Mouse (Mus musculus) heart, postnatal 25 days (tissue): ENCODE measurements at regions not wholly inside any gene's neighbourhood (a gene's known extent, or its start where the extent isn't known, plus 50 kb on each side); places are given as distances from the start of the nearest gene placed in this dataset.
A peak's percentile ranks its signal among the peaks of the same experiment; 100 is the strongest.
"Not testable (repeated sequence)": the region's sequence is repeated elsewhere in the genome, so short reads cannot be mapped to it uniquely, and the experiment has no call there.

Experiments used
- DNase-seq: peaks from one replicate; pipeline ENCODE4 v3.0.0; 2022; ENCODE audit warnings: low spot score
- intact Hi-C: fragments of 180-260 bp; cut with DNase I; formaldehyde crosslinking; loops from one replicate; pipeline ENCODE4 v1.15.1; 2025

DNA sequence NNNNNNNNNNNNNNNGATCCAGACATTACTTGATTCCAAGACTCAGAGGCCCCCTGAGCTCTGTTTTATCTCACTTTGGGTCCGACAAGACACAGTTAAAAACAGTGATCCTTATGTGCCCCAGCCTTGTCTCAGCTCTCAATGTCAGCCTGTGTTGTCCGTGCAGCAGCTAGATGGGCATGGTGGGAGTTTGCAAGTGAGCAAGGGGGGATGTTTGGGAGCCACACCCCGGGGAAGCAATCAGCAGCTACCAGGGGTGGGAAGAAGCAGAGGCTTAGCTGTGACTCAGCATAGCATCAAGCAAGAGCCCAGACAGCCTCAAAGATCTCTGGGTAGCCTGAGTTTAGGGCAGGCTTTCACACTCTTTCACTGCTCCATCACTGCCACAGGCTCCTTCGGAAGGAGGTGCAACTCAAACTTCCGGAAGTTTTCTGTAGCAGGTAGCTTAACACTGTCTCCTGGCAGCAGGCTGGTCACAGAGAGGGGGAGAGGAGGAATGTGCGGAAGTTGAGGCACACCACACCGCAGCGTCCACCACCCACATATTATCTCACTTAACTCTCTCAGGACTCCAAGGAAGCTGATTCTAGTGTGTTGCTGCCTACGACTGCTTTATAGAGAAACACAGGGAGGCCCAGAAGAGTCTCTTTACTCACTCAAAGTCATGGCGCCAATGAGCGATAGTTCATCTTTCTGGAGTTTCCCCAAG lies 80.2 kb upstream of the Defb33 start:
- intact Hi-C loops, DNase-seq: not testable (repeated sequence)

DNA sequence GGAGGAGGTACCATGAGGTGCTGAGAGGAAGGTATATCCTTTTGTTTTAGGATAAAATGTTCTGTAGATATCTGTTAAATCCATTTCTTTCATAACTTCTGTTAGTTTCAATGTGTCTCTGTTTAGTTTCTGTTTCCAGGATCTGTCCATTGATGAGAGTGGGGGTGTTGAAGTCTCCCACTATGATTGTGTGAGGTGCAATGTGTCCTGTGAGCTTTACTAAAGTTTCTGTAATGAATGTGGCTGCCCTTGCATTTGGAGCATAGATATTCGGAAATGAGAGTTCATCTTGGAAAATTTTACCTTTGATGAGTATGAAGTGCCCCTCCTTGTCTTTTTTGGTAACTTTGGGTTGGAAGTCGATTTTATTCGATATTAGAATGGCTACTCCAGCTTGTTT lies 79.0 kb upstream of the Defb33 start:
- DNase-seq, intact Hi-C loops: not testable (repeated sequence)

DNA sequence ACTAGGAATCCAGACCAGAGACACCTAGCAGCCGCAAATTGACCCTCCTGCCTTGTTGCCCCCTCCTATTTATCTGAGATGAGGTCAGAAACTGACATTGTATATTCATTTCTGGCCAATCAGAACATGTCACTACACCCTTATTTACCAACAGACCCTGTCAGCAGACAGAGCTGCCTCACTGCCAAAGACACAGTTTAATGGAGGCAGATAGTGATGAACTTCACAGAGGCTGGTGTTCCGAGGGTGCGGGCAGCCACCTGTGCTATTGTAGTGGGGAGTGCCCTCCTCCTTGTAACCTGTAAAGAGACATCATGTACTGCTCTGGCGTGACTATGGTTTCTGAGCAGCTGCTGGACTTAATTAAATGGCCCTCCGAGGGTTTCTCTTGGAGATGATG lies 70.0 kb upstream of the Defb33 start:
- intact Hi-C loops: not testable (repeated sequence)
- DNase-seq: peak; percentile 57

DNA sequence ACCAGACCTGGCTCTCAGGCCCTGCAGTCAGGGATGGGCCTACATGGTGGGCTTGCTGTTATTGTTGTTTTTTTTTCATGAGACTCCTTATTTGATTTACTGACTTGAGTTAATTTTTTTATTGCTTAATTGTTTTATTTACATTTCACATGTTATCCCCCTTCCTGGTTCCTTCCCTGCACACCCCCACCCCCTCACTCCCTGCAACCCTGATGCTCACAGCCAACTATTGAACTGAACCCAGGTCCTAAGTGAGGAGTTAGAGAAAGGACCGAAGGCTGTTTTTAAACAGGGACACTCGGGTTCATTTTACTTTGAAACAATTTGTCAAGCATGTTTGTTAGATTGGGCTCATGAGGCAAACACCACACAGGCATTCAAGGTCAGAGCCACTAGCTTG lies 69.2 kb upstream of the Defb33 start:
- intact Hi-C loops, DNase-seq: not testable (repeated sequence)

DNA sequence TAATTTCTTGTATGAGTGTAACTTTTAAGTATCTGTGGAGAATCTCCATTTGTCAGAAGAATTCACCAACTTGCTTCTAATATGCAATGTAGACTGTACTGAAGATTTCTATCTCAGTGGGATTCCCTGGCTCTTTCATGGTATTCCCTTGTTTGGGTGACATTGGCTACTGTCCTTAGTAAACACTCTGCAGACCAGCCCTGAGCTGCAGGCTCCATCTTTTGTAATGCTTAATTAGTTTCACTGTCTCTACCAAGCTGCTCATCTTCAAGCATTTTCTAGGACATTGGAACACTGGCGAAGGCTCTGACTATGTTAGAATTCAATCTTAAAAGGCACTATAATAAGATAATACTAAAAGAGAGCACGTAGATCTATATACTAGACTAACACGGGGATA lies 53.0 kb upstream of the Defb33 start:
- DNase-seq, intact Hi-C loops: not testable (repeated sequence)
